Mouse (Mus musculus) megakaryocyte, embryonic 14.5 days (primary cell): ENCODE data around the gene Nfatc3.

Experiments used
- FLI1 ChIP-seq: IDR thresholded peaks from 2 replicates; pipeline ENCODE4 v1.6.1; 2012; ENCODE audit warnings: low read length, inconsistent platforms, mixed read lengths
- GATA1 ChIP-seq: IDR thresholded peaks from 3 replicates; pipeline ENCODE4 v1.6.1; 2012; ENCODE audit warnings: mixed read lengths, low read length, inconsistent platforms, borderline replicate concordance

DNA sequence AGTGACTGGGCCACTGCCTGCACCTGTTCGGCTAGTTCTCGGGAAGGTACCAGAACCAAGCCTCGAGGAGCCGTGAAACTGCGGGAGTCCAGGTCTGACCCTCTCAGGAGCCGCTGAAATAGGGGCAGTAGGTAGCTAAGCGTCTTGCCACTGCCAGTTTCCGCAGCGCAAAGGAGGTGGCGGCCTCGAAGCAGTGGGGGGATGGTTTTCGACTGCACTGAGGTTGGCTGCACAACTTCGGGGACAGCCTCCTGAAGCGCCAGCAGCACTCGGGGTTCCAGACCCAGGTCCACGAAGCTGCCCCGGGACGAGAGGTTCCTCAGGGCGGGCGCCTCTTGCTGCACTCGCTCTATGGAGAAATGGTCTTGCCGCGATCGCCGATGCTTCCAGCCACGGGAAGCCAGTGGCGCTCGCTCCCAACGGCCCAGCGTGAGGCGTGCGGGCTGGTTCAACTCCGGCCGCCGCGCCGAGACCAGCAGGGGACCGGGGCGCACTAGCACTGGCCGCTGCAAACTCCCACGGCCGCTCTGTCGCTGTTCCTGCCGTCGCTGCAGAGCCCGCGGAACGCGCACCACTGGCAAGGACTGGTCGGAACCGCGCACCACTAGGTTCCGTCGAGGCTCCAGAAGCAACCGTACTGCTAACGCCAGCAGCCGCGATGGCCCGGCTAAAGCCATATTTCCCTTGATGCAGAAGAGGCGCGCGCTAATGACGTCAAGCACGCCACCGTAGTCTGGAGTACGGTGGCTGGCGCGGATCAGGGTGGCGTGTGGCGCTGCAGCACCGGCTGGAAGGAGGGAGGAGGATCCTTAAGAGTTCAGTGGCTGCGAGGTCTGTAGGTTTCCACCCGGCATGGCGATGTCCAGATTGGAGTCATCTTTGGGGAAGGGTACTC lies 47.6 kb upstream of the Nfatc3 start:
- no peak for TF ChIP-seq GATA1
- TF ChIP-seq FLI1, result no peak
